Mouse (Mus musculus) WW6 (cell line): ENCODE results near the gene Rnaset2a.
"Not testable (repeated sequence)": the region's sequence is repeated elsewhere in the genome, so short reads cannot be mapped to it uniquely, and the experiment has no call there.

Experiments
- DNase-seq: peaks from one replicate; pipeline ENCODE4 v3.0.0-alpha.2; 2013; ENCODE audit warnings: low read depth, low spot score

The Rnaset2a gene

GRCm38 (mm10) chr17:8147439-8148316, at the start of gene Rnaset2a, which contains the start of gene Gm49673:
TSS of gene Rnaset2a (minus strand) at chr17:8148097.
TSS of gene Gm49673 (minus strand) at chr17:8147788.
- DNase-seq = not testable (repeated sequence)

DNA sequence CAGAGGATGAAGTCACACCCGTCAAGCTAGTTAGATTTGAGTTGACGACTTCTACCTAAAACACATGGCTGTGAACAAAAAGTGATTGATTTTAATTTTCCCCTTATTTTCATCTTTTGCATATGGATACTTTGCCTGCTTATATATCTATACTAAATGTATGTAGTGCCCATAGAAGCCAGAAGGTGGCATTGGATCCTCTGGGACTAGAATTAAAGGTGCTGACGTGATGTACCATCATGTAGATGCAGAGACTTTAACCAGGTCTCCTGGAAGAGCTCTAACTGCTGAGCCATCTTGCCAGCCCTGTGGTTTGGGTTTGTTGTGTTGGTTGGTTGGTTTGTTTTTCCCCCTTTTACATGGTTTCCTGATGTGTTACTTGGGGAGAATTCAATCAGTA, 49.8 kb upstream of the Rnaset2a start:
- DNase-seq = no peak

DNA sequence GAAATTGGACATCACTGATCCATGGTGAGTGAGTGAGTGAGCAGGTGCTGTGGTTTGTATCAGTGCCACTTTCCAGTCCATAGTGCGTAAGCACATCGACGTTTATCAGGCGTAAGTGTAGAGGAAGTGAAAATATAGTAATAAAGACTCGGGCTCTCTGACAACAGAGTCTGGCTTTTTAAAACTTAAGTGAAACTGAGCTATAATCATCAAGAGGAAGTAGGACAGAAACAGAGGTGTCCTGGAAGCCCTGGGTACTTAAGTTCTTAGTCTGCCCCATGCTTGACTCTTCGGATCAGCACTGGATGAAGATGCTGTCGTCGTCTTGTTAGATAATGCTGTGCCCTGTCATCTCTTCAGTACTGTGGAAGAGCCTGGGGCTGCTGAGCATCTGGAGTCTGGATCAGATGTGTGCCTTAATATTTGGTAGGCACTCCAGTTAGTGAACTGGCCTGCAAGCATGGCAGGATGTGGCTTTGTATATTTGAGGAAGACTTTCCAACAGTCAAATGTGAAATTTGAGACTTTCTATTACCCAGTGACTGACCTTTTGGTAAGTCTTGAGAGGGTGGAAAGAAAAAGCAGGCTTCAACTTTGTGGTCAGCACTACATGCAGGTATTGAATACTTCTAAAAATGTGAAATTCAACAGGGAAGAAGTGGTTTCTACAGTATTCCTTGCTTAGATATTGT, 47.9 kb upstream of the Rnaset2a start:
- no peak for DNase-seq

GRCm38 (mm10) chr17:8193678-8194077, 45.8 kb upstream of the Rnaset2a start:
- DNase-seq = no peak

GRCm38 (mm10) chr17:8184217-8184616, 36.3 kb upstream of the Rnaset2a start:
- DNase-seq = no peak

DNA sequence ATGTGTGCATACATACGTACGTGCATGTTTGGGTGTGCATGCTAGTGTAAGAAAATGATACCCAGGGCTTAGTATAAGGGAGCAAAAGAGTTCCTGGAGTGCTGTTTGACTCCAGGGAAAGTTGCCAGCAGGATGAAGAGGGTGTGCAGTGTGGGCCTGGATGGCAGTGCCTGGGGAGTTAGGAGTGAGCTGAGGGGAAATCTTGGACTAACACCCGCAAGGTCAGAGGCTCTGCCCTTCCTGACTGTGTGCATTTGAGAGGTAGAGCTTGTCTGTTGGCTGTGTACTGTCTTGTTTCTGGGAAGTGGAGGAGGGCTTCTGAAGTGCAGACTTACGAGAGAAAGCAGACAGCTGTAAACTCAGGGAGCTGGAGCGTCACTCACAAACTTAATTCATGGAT, 35.9 kb upstream of the Rnaset2a start:
- DNase-seq = no peak

GRCm38 (mm10) chr17:8177090-8177489, 29.2 kb upstream of the Rnaset2a start:
- DNase-seq = no peak

DNA sequence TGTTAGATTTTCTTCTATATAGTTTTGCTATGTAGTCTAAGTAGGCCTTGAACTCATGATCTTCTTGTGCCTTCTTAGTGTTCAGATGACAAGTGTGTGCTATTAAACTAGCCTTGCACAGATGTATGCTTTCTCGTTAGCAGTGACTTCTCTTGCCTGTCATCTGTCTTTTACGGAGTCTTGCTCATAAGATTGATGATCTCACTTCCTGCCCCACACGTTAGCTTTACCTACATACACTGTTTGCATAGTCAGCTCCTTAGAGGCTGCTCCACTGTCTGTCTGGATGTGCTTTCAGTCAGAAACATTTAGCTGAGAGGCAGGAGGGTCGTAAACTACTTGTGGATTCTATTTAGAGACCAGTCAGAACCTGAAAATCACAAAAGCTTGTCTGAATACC, 23.2 kb upstream of the Rnaset2a start:
- DNase-seq = no peak

- no peak for DNase-seq
Observed at GRCm38 (mm10) chr17:8170331-8170730, 22.4 kb upstream of the Rnaset2a start.

DNA sequence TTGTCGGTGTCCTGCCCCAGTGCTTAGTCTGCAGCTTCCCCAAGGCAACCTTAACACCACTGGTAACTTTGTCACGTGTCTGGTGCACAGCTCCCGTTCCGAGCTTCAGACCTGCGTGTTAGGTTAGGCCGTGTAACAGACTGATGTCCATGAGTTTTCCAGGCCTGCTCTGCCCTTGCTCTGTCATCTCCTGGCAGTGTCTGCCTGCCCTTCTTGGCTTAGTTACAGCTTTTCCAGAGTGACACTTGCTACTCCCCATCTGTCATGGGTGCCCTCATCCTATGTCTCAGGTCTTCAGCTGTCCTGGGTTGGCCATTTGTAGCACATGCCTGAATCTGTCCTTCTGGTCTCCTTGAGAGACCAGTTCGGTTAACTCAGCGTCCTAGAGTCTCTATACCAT, 19.5 kb upstream of the Rnaset2a start:
- DNase-seq = not testable (repeated sequence)

DNA sequence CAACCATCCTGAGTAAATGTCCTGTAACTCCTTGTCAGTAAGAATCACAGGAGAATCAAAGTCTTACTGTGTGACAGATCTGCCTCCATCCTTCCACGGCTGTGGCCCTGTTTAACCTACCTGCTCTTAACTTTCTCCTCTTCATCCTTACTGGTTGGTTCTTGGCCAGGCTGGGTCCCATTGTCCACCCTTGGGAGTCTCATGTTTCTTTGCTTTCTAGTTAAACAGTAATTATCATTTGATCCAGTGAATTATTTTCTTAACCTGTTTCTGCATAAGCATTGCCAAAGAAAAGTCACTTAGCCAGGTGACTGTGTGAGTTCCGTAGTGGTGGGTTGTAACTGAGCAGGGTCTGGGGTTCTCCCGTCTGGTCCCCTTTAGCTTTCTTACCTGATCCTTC, 18.6 kb upstream of the Rnaset2a start:
- DNase-seq = not testable (repeated sequence)

- not testable (repeated sequence) for DNase-seq
Observed at GRCm38 (mm10) chr17:8165977-8166376, 18.1 kb upstream of the Rnaset2a start.

GRCm38 (mm10) chr17:8165608-8165945, 17.7 kb upstream of the Rnaset2a start:
- not testable (repeated sequence) for DNase-seq

DNA sequence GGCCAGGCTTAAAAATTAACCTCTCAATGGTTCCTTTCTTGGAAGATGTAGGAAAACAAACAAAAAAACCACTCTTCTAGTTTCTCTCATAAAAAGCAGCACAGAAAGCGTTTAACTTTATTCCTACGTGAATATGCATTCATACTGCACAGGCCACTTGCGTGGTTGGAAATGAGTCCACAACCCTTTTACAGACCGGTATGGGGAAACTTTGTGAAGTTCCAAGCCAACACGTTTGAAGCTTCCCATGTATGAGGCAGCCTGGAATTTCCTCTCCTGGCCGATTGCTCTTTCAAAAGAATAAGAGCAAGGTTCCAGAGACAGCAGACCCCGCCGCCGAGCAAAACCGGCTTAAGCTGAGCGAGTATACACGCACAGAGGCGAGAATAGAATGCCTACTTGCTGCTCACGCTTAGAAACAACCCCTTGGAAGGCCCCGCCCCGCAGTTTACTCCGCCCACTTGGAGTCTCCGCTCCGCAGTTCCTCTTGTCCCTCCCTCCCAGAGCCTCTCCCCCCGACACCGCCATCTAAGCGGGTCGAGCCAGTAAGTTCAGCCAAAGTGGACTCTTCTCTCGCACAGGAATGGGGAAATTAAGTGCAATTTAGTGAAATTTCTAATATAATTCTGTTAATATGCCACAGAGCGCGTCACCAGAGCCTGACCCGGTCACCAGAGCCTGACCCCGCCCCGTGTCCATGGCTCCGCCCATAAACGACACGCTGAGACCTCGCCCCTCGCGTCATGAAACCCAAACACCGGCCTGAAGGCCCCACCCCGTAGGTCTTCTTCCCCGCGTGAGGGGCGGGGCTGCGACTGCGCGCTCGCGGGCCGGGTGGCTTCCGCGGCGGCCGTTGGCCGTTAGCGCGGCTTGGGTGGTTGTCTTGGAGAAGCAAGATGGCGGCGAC, 17.1 kb upstream of the Rnaset2a start, which contains the start of gene Fgfr1op:
Gene Fgfr1op (plus strand): TSS at position 801 of the 907 bp plus-strand sequence.
- not testable (repeated sequence) for DNase-seq

- DNase-seq = not testable (repeated sequence)
Observed at GRCm38 (mm10) chr17:8160969-8161368, 13.1 kb upstream of the Rnaset2a start.

GRCm38 (mm10) chr17:8158627-8159026, 10.7 kb upstream of the Rnaset2a start:
- not testable (repeated sequence) for DNase-seq

GRCm38 (mm10) chr17:8155982-8156381, 8.1 kb upstream of the Rnaset2a start:
- not testable (repeated sequence) for DNase-seq

- DNase-seq = not testable (repeated sequence)
Observed at GRCm38 (mm10) chr17:8155010-8155409, 7.1 kb upstream of the Rnaset2a start.

DNA sequence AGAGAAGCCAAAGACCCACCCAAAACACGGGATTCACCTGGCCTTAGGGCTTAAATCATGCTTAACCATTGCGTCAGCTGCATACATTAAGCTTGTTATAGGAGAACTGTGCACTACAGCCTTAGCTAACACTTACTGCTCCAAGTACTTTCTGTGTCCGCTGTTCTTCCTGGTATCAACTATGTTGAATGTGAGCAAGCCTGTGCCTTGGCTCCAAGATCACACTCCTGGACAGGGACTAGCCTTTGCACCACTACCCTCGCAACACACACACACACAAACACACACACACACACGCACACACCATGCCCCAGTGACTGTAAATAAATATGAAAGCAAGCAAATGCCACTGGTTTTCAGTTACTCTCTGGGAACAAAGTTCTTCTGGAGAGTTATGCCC, 966 bp downstream of the Rnaset2a start:
- not testable (repeated sequence) for DNase-seq

GRCm38 (mm10) chr17:8143802-8144673, 3.9 kb downstream of the Rnaset2a start:
- DNase-seq = not testable (repeated sequence)

- DNase-seq = not testable (repeated sequence)
Observed at GRCm38 (mm10) chr17:8140210-8140609, 7.7 kb downstream of the Rnaset2a start.
